Mouse (Mus musculus): ENCODE data around the gene Dnaja2.
A peak's percentile ranks its signal among the peaks of the same experiment; 100 is the strongest.

The Dnaja2 gene

DNA sequence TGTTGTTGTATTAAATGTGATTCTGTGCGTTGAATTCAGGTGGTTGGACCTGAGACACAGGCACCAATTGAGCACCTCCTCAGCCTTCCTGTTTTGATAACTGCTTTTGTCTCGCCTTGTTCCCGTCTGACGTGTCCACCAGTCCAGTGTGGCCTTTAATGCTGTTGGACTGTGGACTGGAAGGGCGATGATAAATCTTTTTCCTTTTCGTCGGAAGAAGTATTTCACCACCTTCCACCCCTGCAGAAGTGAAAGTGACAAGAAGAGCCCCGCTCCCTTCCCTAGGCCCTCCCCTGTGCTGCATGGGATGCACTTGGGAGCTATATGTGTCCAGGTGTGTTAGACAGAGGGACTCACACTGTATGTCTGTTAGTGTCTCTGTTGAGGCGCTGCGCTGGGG is 54.7 kb downstream of the Dnaja2 start:
- no peak for DNase-seq

DNA sequence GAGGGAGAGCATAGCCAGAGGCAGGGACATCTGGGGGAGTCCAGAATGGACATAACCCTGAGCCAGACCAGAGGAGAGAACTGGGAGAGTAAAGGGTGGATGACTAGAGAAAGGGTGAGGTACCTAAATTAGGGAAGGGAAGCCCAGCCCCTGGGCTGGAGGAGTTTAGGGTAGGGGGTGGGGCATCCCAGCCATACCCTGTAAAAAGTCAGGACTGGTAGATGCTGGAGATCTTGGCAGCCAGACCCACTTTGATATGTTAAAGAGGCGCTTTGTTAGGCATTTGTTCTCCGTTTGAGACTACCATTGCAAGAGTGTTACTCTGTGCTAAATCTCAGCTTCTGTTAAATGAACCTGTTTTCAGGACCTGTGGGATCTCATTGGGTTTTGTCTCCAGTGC is 56.6 kb downstream of the Dnaja2 start:
- no peak for DNase-seq

DNA sequence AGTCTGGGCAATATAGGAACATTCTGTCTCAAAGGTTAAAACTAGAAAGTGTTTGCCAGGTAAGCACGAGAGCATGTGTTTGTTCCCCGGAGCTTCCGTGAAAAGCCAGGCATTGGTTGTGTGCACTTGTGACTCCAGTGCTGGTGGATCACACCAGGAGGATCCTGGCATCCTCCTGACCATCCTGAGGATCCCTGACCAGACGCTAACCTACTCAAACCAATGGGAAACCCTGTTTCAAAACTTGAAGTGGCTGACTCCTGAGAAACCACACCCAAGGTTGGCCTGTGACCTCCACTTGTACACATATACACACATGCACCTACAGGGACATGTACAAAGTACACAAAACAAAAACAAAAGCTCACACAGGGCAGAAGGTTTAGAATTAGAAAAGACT is 58.4 kb downstream of the Dnaja2 start:
- DNase-seq = no peak

DNA sequence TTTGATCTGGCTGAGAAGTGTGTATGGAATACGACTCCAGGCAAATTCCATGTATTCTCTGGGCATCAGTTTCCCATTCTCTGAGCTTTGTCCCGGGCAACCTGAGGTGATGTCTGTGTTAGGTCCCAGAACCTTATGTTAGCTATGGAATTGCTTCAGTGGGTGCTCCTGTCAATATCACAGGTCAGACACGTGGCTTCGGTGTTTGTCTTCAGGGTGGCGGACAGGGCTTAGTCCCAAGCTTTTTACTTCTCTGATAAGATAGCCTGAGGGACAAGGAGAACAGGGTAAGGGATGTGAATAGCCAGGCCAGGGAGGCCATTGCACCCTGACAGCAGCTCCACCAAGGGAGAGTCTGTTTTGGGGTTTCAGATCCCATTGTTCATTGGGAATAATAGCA is 59.0 kb downstream of the Dnaja2 start:
- no peak for DNase-seq

DNA sequence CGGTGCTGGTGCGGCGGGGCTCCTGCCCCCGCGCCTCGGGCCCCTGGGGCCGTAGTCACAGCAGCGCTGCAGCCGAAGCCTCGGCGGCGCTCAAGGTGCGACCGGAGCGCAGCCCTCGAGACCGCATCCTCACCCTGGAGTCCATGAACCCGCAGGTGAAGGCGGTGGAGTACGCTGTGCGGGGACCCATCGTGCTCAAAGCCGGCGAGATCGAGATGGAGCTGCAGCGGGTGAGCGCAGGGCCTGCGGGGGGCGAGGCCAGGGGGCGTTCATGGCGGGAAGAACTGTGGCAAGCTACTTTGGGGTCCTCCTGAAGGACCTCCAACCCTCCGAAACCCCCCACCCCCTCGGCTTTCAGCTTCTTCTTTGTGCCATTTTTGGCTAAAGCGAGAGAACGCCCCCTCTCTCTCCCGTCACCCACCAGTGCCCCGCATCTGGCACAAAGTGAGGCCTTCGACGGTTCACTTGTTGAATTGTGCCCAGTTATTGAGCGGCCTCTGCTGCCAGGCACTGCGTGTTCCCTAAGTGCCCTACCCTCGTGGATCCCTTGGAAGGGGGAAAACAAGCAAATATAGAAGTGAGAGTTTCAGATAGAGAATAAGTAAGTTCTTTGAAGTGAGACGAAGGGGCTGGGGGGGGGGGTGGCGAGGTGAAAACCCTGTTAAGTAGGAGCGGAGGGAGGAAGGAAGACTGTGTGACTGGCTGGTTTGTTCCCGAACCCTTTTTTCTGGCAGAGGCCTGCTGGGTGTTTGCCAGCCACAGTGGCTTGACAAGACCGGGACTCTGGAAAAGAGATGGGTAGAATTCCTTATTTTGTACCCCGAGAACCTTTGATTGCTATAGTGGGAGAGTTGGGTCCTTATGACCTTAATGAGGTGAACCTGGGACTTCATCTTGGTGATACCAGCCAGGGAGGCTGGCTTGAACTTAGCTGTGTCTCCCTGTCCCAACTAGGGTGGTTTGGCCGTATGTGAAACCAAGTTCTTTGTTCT is 61.9 kb downstream of the Dnaja2 start:
- peak in 1 of 2 experiments; percentile 4 for DNase-seq

DNA sequence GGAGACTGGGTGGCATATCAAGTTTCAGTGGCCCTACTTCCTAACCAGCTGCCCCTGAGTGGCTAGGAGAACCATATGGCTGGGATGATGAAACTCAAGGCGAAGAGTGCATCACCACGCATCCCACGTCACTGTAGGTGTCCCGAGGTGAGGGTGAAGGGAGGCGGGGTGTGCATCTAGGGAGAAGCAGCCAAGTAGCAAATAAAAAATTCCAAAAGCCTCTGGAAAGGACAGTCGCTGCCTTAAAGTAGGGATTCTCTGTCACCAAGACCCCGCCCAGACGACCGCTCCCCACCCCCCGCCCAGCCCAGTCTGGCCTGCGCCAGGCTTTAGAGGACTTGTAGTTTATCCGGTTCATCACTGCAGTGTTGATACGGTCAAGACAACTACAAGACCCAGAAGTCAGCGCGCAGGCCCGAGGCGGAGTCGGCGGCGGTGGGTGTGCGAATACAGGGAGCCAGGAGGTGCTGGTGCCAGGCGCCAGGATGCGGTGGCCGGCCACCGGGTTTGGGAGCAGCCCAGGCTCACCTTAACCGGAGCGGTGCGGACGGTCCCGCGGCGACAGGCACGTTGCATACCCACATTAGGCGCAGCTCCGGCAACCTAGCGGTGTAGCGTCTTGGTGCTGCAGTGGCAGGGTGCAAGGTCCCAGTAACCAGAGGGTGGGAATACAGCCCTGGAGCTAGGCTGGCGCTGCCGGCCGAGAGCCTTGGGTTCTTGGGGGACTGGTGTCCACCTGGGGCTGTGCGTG is 62.8 kb downstream of the Dnaja2 start, which contains the start of gene Gpt2:
TSS of gene Gpt2 (plus strand) at position 452 of the 751 bp plus-strand sequence.
- peak; percentile 86 to 88 for DNase-seq

DNA sequence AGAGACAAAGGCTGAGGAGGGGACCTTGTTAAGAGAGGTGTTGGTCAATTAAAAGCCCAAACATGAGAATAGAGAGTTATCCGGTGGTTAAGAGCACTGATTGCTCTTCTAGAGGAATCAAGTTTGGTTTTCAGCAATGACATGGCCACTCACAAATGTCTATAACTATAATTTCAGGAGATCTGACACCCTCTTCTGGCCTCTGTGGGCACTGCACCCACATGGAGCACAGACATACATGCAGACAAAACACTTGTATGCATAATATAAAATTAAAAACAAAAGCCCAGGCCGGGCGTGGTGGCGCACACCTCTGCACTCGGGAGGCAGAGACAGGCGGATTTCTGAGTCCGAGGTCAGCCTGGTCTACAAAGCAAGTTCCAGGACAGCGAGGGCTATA is 65.6 kb downstream of the Dnaja2 start:
- DNase-seq = peak; percentile 10 to 15

DNA sequence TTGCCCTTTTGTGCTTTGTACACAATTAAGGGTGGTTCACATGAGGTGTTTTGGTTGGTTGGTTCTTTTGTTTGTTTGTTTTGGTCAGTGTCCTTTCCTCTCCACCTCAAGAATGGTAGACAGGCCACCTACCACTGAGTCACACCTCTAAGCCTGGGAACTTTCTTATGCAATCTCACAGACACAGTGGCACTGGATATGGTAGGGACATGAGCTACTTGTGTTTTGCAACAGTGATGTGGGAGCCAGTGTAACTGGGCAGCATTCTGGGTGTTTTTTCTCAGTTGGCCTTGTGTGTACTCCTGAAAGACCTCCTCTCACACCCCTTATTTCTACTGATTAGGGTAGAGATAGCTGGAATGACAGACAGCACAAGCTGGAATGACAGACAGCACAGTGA is 66.5 kb downstream of the Dnaja2 start:
- DNase-seq = no peak

DNA sequence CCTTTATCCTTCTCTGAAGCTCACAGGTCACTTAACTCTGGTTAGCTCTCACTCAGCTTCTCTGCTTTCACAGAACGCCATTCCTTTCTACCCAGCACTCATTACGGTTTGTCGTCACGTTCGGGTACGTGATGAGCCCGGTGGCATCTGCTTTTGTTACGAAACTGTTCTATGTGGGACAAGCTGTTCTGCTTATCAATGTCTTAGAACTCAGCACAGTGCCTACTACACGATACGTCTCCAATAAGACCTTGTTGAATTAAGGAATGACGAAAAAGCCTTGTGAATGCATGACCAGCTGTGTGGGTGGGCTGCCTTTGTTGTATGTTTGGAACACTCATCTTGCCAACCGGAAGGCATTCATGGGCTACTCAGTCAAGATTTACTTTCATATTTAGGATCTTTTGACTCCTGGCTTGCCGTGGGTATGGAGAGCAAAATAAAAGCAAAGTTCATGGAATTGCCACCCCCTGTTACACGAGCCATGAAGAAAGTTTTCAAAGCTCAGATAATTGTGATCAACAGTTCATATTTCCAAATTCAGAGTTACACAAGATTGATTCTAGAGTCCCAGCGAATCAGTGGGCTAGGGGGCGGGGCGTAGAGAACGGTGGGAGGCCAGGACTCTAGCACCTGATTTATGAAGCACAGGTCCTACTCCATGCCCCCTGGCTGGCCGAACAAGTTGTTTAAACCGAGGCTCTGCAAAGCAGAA is 67.1 kb downstream of the Dnaja2 start:
- no peak for DNase-seq
